Mouse (Mus musculus): ENCODE results near the gene 1700016D06Rik. TPM values are rescaled to one million over a fixed set of nuclear protein-coding genes. Genes with fewer than 3 reads are reported as not detected.
A peak's percentile ranks its signal among the peaks of the same experiment; 100 is the strongest.

Gene 1700016D06Rik
- not detected in 2 replicates for polyA plus RNA-seq (2012; ENCODE audit: insufficient read depth, insufficient read length, missing spikeins)

DNA sequence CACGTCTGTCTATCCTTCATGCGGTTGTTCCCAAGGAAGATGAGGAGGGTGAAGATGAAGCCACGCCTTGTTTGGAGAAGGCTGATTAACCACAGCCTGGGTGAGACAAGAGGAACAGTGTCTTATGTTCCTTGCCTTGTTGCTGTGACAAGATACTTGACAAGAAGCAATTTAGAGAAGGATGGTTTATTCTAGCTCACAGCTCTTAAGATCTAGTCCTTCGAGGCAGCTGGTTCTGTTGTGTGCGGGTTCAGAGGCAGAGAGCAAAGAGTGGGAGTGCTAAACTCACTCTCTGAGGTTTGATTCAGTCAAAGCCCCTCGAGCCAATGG lies at the start of gene 1700016D06Rik:
Gene 1700016D06Rik (minus strand): TSS at position 31 of the 330 bp plus-strand sequence.
- Histone ChIP-seq H3K4me1 (ENCODE audit: control insufficient read depth, insufficient read depth, insufficient read length, low read length) (no peaks in the 10 kb centered on the region), H3K4me3 (ENCODE audit: insufficient read depth, low read depth, low read length) (no peak within 1 kb of the TSS), H3K27ac (replicated peaks; ENCODE audit: low read depth, low read length) (no peak within 1 kb of the TSS)

DNA sequence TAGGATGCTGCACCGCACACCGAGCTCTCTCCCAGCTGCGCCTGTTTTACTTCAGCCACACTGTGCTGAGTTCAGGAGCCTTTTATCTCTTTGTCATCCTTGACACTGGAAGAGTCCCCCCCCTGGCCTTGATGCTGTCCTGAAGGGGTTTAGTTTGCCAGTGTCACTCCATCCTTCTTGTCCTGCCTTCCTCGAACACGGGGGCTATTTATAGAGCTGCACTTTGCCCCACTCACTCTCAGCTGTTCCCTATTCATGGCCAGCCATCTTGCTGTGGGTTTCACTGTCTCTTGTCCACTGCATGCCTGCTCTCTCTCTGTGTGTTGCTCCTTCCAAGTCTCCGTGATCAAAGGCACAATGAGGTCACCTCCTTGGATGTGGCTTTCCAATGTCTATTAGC lies 48.6 kb upstream of the 1700016D06Rik start:
- no peak overlapping the region for H3K4me3 ChIP-seq (ENCODE audit: insufficient read depth, low read depth, low read length)
- H3K27ac ChIP-seq (replicated peaks; ENCODE audit: low read depth, low read length) = no peak overlapping the region
- H3K4me1 ChIP-seq (ENCODE audit: control insufficient read depth, insufficient read depth, insufficient read length, low read length) = no peaks in the 10 kb centered on the region

- Histone ChIP-seq H3K27ac (replicated peaks; ENCODE audit: low read depth, low read length) (no peak overlapping the region), H3K4me1 (ENCODE audit: control insufficient read depth, insufficient read depth, insufficient read length, low read length) (no peaks in the 10 kb centered on the region), H3K4me3 (ENCODE audit: insufficient read depth, low read depth, low read length) (no peak overlapping the region)
These were observed 46.2 kb upstream of the 1700016D06Rik start for GRCm38 (mm10) chr8:11746850-11747600.

DNA sequence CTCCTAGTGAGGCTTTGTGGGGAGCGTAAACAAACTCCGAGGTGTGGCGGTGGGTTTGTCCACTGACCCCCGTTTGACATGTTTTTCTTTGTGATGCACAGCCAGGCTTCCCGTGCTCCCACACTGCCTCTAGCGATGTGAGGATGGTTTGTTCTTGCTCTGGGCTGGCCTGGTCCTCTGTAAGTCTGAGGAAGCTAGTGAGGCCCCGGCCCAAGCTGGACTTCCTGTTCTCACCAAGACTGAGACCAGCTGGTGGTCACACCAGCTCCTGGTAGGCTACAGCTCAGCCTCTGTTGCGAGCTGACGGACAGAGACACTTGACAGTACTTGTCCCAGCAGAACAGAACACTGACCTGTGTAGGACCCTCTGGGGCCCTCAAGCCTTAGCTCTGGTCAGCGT lies 42.7 kb upstream of the 1700016D06Rik start:
- H3K27ac ChIP-seq (replicated peaks; ENCODE audit: low read depth, low read length) = no peak overlapping the region
- H3K4me3 ChIP-seq (ENCODE audit: insufficient read depth, low read depth, low read length) = no peak overlapping the region

GRCm38 (mm10) chr8:11740857-11741256 lies 40.0 kb upstream of the 1700016D06Rik start:
- Histone ChIP-seq H3K4me3 (ENCODE audit: insufficient read depth, low read depth, low read length) (no peak overlapping the region), H3K27ac (replicated peaks; ENCODE audit: low read depth, low read length) (no peak overlapping the region), H3K4me1 (ENCODE audit: control insufficient read depth, insufficient read depth, insufficient read length, low read length) (no peaks in the 10 kb centered on the region)

More for the DNA sequence above, 42.7 kb upstream of the 1700016D06Rik start:
- no peaks in the 10 kb centered on the region for H3K4me1 ChIP-seq (ENCODE audit: control insufficient read depth, insufficient read depth, insufficient read length, low read length)

DNA sequence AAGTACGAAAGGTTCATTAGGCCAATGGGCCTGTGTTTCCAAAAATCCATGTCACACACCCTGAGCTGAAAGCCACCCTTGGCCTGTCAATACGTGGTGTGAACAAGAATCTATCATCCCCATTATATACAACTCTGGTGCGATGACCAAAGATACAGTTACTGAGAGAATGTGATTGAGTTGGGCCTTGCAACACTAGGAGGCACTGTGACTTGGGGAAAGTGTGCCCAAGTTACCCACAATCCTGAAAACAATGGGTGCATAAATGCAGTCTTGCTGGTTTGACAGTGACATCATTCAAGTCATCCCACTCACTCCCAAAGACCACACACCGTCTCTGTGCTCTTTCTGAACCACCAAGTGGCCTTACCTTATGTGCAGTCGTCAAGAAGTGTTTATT lies 38.2 kb upstream of the 1700016D06Rik start:
- H3K4me3 ChIP-seq (ENCODE audit: insufficient read depth, low read depth, low read length) = no peak overlapping the region
- H3K27ac ChIP-seq (replicated peaks; ENCODE audit: low read depth, low read length) = no peak overlapping the region
- H3K4me1 ChIP-seq (ENCODE audit: control insufficient read depth, insufficient read depth, insufficient read length, low read length) = no peaks in the 10 kb centered on the region

GRCm38 (mm10) chr8:11737096-11737495 lies 36.2 kb upstream of the 1700016D06Rik start:
- Histone ChIP-seq H3K4me1 (ENCODE audit: control insufficient read depth, insufficient read depth, insufficient read length, low read length) (no peaks in the 10 kb centered on the region), H3K4me3 (ENCODE audit: insufficient read depth, low read depth, low read length) (no peak overlapping the region), H3K27ac (replicated peaks; ENCODE audit: low read depth, low read length) (no peak overlapping the region)

DNA sequence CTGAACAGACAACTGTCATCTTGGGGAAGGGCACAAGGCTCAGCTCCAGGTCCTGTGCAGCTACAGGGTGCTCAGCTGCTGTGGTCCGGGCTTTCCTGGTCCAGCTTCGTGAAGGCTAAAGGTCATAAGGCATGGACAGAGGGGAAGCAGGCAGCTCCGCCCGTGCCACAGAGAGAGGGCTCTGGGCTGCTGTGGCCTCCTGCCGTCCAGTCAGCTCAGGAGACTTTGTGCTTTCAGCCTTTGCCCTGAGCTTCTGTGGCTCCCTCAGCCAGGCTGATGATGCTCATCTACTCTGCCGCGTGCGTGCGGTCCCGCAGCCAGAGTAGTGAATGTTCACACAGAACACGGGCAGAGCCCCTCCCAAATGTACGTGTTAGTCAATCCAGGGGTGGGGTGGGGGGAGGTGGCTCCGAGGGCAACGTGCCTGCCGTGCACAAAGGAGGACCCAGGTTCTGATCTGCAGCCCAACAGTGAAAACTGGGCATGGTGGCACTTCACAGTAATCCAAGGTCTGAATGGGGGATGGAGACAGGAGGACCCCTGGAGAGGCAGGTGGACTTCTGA lies 34.9 kb upstream of the 1700016D06Rik start:
- Histone ChIP-seq H3K4me3 (ENCODE audit: insufficient read depth, low read depth, low read length) (no peak overlapping the region), H3K4me1 (ENCODE audit: control insufficient read depth, insufficient read depth, insufficient read length, low read length) (no peaks in the 10 kb centered on the region), H3K27ac (replicated peaks; ENCODE audit: low read depth, low read length) (no peak overlapping the region)

- H3K4me1 ChIP-seq (ENCODE audit: control insufficient read depth, insufficient read depth, insufficient read length, low read length) = no peaks in the 10 kb centered on the region
- no peak overlapping the region for H3K27ac ChIP-seq (replicated peaks; ENCODE audit: low read depth, low read length)
- H3K4me3 ChIP-seq (ENCODE audit: insufficient read depth, low read depth, low read length) = no peak overlapping the region
These were observed 29.5 kb upstream of the 1700016D06Rik start for GRCm38 (mm10) chr8:11730271-11730940.

DNA sequence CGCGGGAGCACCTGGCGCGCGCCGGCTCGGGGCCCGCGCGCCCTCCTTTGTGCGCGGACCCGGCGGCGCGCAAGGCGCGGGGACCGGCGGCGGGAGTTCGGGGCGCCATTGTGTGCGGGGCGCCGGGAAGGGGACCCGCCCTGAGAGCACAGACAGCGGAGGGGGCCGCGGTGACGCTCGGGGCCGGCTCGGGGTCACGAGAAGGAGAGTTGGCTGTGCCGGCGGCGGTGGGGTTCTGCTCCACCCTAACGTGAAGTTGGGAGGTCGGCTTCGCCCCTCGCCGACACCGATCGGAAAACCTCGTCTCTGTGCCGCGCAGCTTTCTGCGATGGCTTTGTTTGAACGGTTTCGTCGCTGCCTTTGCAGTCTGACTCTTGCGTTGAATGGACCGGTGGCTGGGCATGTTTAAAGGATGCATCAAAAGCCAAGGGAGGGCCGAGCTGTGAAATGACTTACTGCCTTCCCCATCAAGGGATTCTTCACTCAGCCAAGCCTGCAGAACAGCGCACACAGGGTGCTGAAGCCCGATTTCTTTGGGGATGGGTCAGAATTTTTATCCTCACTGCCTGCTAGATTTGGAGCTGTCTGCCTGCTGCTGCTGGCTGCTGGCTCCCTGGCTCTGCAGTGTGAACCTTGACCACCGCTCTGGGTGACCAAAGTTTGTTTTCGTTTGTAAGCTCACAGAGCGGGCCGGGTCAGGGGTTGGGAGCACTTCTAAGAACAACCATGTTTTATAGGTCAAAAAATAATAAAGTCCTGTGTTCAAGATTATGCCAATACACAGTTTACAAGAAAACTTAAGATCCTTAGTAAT lies 27.8 kb upstream of the 1700016D06Rik start:
- no peaks in the 10 kb centered on the region for H3K4me1 ChIP-seq (ENCODE audit: control insufficient read depth, insufficient read depth, insufficient read length, low read length)
- H3K27ac ChIP-seq (replicated peaks; ENCODE audit: low read depth, low read length) = no peak overlapping the region
- H3K4me3 ChIP-seq (ENCODE audit: insufficient read depth, low read depth, low read length) = peak overlapping the region; percentile 17; the same call in 1 of the 2 replicates

DNA sequence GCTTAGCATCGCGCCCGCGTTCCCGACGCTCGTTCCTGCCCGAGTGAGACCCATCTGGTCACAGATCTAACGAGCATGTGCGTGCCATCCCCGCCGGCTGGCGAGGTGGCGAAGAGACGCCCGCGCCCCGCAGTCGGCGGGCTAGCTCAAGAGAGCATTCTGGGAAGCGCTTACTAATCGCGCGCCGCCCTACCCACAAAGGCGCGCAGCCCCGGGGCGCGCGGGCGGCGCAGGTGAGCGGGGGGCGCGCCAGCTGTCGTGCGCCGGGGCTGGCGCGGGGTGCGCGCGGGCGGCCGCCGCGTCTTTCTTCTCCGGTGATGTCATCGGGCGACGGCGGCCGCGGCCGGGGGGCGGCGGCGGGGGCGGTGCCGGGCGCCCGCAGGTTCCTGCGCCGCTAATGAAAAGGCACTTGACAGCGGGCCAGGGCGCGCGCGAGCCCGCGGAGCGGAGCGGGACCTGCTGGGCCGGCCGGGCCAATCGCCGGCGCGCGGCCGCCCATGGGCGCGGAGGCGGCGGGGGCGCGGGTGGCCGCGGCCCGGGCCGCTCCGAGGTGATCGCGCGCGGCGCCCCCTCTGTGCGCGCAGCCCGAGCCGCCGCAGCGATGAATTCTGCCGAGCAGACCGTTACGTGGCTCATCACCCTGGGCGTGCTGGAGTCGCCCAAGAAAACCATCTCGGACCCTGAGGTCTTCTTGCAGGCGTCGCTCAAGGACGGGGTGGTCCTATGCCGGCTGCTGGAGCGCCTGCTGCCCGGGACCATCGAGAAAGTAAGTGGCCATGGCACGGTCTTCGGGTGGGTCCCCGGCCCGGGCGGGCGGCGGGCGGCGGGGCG lies 27.0 kb upstream of the 1700016D06Rik start, which contains the start of gene Arhgef7:
Gene Arhgef7 (plus strand): TSS at position 71 of the 831 bp plus-strand sequence.
- H3K27ac ChIP-seq (replicated peaks; ENCODE audit: low read depth, low read length) = no peak within 1 kb of the TSS
- peak within 1 kb of the TSS; percentile 44 for H3K4me3 ChIP-seq (ENCODE audit: insufficient read depth, low read depth, low read length)
- no peaks in the 10 kb centered on the region for H3K4me1 ChIP-seq (ENCODE audit: control insufficient read depth, insufficient read depth, insufficient read length, low read length)

- Histone ChIP-seq H3K27ac (replicated peaks; ENCODE audit: low read depth, low read length) (no peak overlapping the region), H3K4me3 (ENCODE audit: insufficient read depth, low read depth, low read length) (0 out of 2 replicates have a peak overlapping the region, but pooled peaks have one; percentile 12), H3K4me1 (ENCODE audit: control insufficient read depth, insufficient read depth, insufficient read length, low read length) (no peaks in the 10 kb centered on the region)
These were observed 26.4 kb upstream of the 1700016D06Rik start for GRCm38 (mm10) chr8:11727273-11727650.

GRCm38 (mm10) chr8:11717194-11717593 lies 16.3 kb upstream of the 1700016D06Rik start:
- H3K4me1 ChIP-seq (ENCODE audit: control insufficient read depth, insufficient read depth, insufficient read length, low read length) = no peaks in the 10 kb centered on the region
- H3K4me3 ChIP-seq (ENCODE audit: insufficient read depth, low read depth, low read length) = no peak overlapping the region
- no peak overlapping the region for H3K27ac ChIP-seq (replicated peaks; ENCODE audit: low read depth, low read length)

DNA sequence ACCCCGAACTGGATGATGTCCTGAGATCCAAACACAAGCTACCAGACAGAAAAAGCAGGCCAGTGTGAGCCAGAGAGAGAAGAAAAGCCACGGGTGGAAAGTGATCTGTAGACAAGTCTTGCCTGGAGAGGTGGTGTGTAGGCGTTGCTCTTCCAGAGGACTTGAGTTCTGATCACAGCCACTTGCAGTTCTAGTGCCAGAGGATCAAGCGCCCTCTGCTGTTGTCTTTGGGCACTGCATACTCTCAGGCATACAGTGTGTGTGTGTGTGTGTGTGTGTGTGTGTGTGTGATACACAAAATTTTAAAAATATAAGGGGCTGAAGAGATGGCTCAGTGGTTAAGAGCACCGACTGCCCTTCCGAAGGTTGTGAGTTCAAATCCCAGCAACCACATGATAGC lies 11.4 kb upstream of the 1700016D06Rik start:
- H3K4me3 ChIP-seq (ENCODE audit: insufficient read depth, low read depth, low read length) = no peak overlapping the region
- no peaks in the 10 kb centered on the region for H3K4me1 ChIP-seq (ENCODE audit: control insufficient read depth, insufficient read depth, insufficient read length, low read length)
- H3K27ac ChIP-seq (replicated peaks; ENCODE audit: low read depth, low read length) = no peak overlapping the region

Measured in brown adipose tissue, adult 24 weeks (tissue).